Mouse (Mus musculus): ENCODE data around the gene Nlrp9a. TPM values are rescaled to one million over a fixed set of nuclear protein-coding genes. Genes with fewer than 3 reads are reported as not detected.

Nlrp9a gene
- polyA plus RNA-seq (2014; fragmentation: Illumina TruSeq; extraction: RNeasy Lipid Tissue Mini Kit (QIAGEN cat#74804); ENCODE audit: low read depth, low replicate concordance): not detected

GRCm38 (mm10) chr7:26534723-26535122, at the start of gene Nlrp9a:
Gene Nlrp9a, plus strand, starts transcription at chr7:26535023.

GRCm38 (mm10) chr7:26618364-26618763, 83.5 kb downstream of the Nlrp9a start, which contains the start of gene Vmn1r185:
Gene Vmn1r185, minus strand, starts transcription at chr7:26618464.

Other genes starting within 250 kb of the Nlrp9a start
- gene Cyp2a4, start 227.9 kb upstream of the Nlrp9a start, polyA plus RNA-seq (2014; fragmentation: Illumina TruSeq; extraction: RNeasy Lipid Tissue Mini Kit (QIAGEN cat#74804); ENCODE audit: low read depth, low replicate concordance): 209 TPM
- not detected for gene Nlrp9c, start 131.3 kb upstream of the Nlrp9a start, polyA plus RNA-seq (2014; fragmentation: Illumina TruSeq; extraction: RNeasy Lipid Tissue Mini Kit (QIAGEN cat#74804); ENCODE audit: low read depth, low replicate concordance)
- not detected for gene Nlrp4a, start 99.9 kb upstream of the Nlrp9a start, polyA plus RNA-seq (2014; fragmentation: Illumina TruSeq; extraction: RNeasy Lipid Tissue Mini Kit (QIAGEN cat#74804); ENCODE audit: low read depth, low replicate concordance)
- gene Vmn1r185, start 83.4 kb downstream of the Nlrp9a start, polyA plus RNA-seq (2014; fragmentation: Illumina TruSeq; extraction: RNeasy Lipid Tissue Mini Kit (QIAGEN cat#74804); ENCODE audit: low read depth, low replicate concordance): not detected
- not detected for gene Cyp2b23, start 151.4 kb downstream of the Nlrp9a start, polyA plus RNA-seq (2014; fragmentation: Illumina TruSeq; extraction: RNeasy Lipid Tissue Mini Kit (QIAGEN cat#74804); ENCODE audit: low read depth, low replicate concordance)
- not detected for gene Cyp2b19, start 222.1 kb downstream of the Nlrp9a start, polyA plus RNA-seq (2014; fragmentation: Illumina TruSeq; extraction: RNeasy Lipid Tissue Mini Kit (QIAGEN cat#74804); ENCODE audit: low read depth, low replicate concordance)